Mouse (Mus musculus): ENCODE measurements at regions not wholly inside any gene's neighbourhood (a gene's known extent, or its start where the extent isn't known, plus 50 kb on each side); places are given as distances from the start of the nearest gene placed in this dataset.

GRCm38 (mm10) chr10:92453550-92453949, 268.7 kb downstream of the Nedd1 start:
- TF ChIP-seq CTCF (IDR thresholded peaks at IDR 0.05 in 2 of 3, conservative IDR thresholded peaks at IDR 0.05 in 1 of 3; ENCODE audit: control insufficient read depth in 1 of 3, insufficient read depth in 1 of 3, low read depth in 2 of 3, low read length in 3 of 3, poor library complexity in 1 of 3, severe bottlenecking in 1 of 3) (no peak), TCF12 (IDR thresholded peaks at IDR 0.05; ENCODE audit: low read depth, low read length) (no peak), ELF1 (IDR thresholded peaks at IDR 0.05; ENCODE audit: low read depth, low read length) (no peak), TAL1 (IDR thresholded peaks at IDR 0.05; ENCODE audit: low read length) (no peak), SIN3A (IDR thresholded peaks at IDR 0.05; ENCODE audit: low read length) (no peak), POLR2A (IDR thresholded peaks at IDR 0.05; ENCODE audit: control insufficient read depth in 1 of 2, insufficient read depth in 1 of 2, low read depth in 1 of 2, low read length in 2 of 2, poor library complexity in 1 of 2) (no peak), NRF1 (IDR thresholded peaks at IDR 0.05; ENCODE audit: insufficient read depth, low read depth, low read length, poor library complexity, severe bottlenecking) (no peak), MAFK (IDR thresholded peaks at IDR 0.05; ENCODE audit: borderline replicate concordance, low read depth, low read length) (no peak), TBP (IDR thresholded peaks at IDR 0.05; ENCODE audit: low read depth, low read length) (no peak), ZNF384 (IDR thresholded peaks at IDR 0.05; ENCODE audit: low read depth, low read length) (no peak), RCOR1 (IDR thresholded peaks at IDR 0.05; ENCODE audit: low read depth, low read length) (no peak), EP300 (IDR thresholded peaks at IDR 0.05; ENCODE audit: low read depth in 1 of 2, low read length in 2 of 2) (no peak)

Data from MEL (cell line).